Mouse (Mus musculus) spleen, adult 2 months (tissue): ENCODE results near the gene Mcub.

ENCODE experiments used
- CTCF ChIP-seq: fragments of 200-500 bp; IDR thresholded peaks from 2 replicates; pipeline ENCODE4 v1.5.1; 2011; ENCODE audit warnings: mild to moderate bottlenecking, inconsistent platforms; ENCODE audit not compliant: insufficient read depth, insufficient read length, insufficient replicate concordance; ENCODE audit errors: extremely low read depth
- POLR2A ChIP-seq: fragments of 200-500 bp; IDR thresholded peaks from 2 replicates; pipeline ENCODE4 v1.6.1; 2011; ENCODE audit warnings: low read depth, low read length, inconsistent platforms

DNA sequence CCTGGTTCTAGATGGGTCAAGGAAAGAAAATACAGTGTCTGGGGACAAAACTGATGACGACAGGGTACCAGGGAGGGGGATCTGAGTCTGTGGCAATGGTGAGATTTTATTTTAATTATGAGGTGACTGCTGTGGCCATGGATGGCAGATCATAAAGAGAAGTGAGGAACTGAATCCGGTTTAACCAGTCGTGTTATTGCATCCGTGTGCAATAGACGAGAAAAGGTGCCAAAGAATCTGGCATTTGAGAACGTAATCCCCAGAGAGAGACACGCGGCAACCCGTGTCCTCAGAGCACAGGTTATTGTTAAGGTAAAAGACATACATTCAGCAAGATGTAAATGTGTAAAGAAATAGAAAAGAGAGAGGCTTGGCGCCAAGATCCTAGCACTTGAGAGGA, 92.7 kb downstream of the Mcub start:
- no peak for TF ChIP-seq POLR2A
- TF ChIP-seq CTCF, result no peak
